Comparison of ENCODE assay signal across 10 mouse cellular contexts in the genomic region with DNA sequence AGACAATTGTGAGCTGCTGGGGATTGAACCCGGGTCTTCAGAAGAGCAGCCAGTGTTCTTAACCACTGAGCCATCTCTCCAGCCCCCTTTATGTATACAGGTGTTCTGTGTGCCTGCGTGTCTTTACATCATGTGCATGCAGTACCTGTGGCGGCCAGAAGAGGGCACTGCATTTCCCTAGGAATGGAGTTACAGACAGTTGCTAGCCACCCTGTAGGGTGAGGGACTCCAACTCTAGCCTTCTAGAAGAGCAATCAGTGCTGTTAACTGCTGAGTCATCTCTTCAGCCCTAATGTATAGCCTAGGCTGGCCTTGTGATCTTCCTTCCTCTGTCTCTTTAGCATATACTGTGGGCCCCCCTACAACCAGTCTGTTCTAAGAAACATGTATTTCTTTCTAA. TPM values are rescaled to one million over a fixed set of nuclear protein-coding genes. Genes with fewer than 3 reads are reported as not detected.
A peak's percentile ranks its signal among the peaks of the same experiment; 100 is the strongest.
DNase-seq lines count a peak whose midpoint lies in the region; ATAC-seq and TF ChIP-seq lines count a peak whose summit lies in the region.
"Had no signal": no experiment of that assay in that cellular context is flagged by ENCODE, and none has a peak within 500 bp of the region (broad histone marks: within the 10 kb centered on the region; RNA-seq: fewer than 3 reads in every experiment).

No protein-coding gene starts in this region.

- no peaks in the 10 kb centered on the region for H3K36me3 ChIP-seq in forebrain, embryonic 11.5 days (ENCODE audit: control insufficient read depth, insufficient read depth, low read length)
- no peaks in the 10 kb centered on the region for H3K36me3 ChIP-seq in forebrain, embryonic 13.5 days (ENCODE audit: poor library complexity, severe bottlenecking)
- H3K36me3 ChIP-seq in neural tube, embryonic 15.5 days = no peaks in the 10 kb centered on the region
- H3K36me3 ChIP-seq in limb, embryonic 10.5 days = no peaks in the 10 kb centered on the region
- H3K36me3 ChIP-seq in spleen, adult 2 months (ENCODE audit: control insufficient read depth, insufficient read depth, low read length) = no peaks in the 10 kb centered on the region
- 0 out of 2 replicates have a peak, but pooled peaks cover 4% of the 10 kb centered on the region for H3K36me3 ChIP-seq in heart, embryonic 12.5 days
- H3K36me3 ChIP-seq: hindbrain, embryonic 15.5 days; neural tube, embryonic 12.5 days had no signal

- peak; percentile 55; the same call in 1 of the 2 replicates for TF ChIP-seq CTCF in spleen, adult 2 months (IDR thresholded peaks at IDR 0.05; ENCODE audit: extremely low read depth, insufficient read depth, insufficient read length, insufficient replicate concordance)

- TF ChIP-seq POLR2A in spleen, adult 2 months (IDR thresholded peaks at IDR 0.05; ENCODE audit: low read depth, low read length) = no peak

- no peak overlapping the region for H3K4me3 ChIP-seq in forebrain, embryonic 11.5 days (ENCODE audit: low read depth, low read length)
- H3K4me3 ChIP-seq in forebrain, embryonic 13.5 days = no peak overlapping the region
- H3K4me3 ChIP-seq in neural tube, embryonic 15.5 days (replicated peaks) = no peak overlapping the region
- no peak overlapping the region for H3K4me3 ChIP-seq in limb, embryonic 10.5 days
- no peak overlapping the region for H3K4me3 ChIP-seq in spleen, adult 2 months (ENCODE audit: extremely low read depth, insufficient read depth, insufficient read length)
- no peak overlapping the region for H3K4me3 ChIP-seq in heart, embryonic 12.5 days
- H3K4me3 ChIP-seq: hindbrain, embryonic 15.5 days; neural tube, embryonic 12.5 days had no signal

- 46% methylated on average over 3 of the region's 3 CpGs for WGBS in forebrain, embryonic 11.5 days
- 66% methylated on average over 3 of the region's 3 CpGs for WGBS in forebrain, embryonic 13.5 days
- 55% methylated on average over 3 of the region's 3 CpGs for WGBS in neural tube, embryonic 15.5 days
- WGBS in limb, embryonic 10.5 days = 60% methylated on average over 3 of the region's 3 CpGs
- WGBS in spleen, adult 2 months = 75% methylated on average over 3 of the region's 3 CpGs
- 56% methylated on average over 3 of the region's 3 CpGs for WGBS in heart, embryonic 12.5 days

- H3K4me2 ChIP-seq in forebrain, embryonic 11.5 days (ENCODE audit: low read depth, low read length, severe bottlenecking) = no peak overlapping the region
- no peak overlapping the region for H3K4me2 ChIP-seq in forebrain, embryonic 13.5 days
- H3K4me2 ChIP-seq in neural tube, embryonic 15.5 days = no peak overlapping the region
- H3K4me2 ChIP-seq in heart, embryonic 12.5 days = no peak overlapping the region
- H3K4me2 ChIP-seq: hindbrain, embryonic 15.5 days; neural tube, embryonic 12.5 days had no signal

- no peak overlapping the region for H3K9ac ChIP-seq in forebrain, embryonic 11.5 days (ENCODE audit: low read length)
- H3K9ac ChIP-seq in forebrain, embryonic 13.5 days = no peak overlapping the region
- no peak overlapping the region for H3K9ac ChIP-seq in neural tube, embryonic 15.5 days (replicated peaks)
- no peak overlapping the region for H3K9ac ChIP-seq in heart, embryonic 12.5 days
- H3K9ac ChIP-seq: hindbrain, embryonic 15.5 days; neural tube, embryonic 12.5 days had no signal

- no peaks in the 10 kb centered on the region for H3K27me3 ChIP-seq in forebrain, embryonic 11.5 days (ENCODE audit: control insufficient read depth, insufficient read depth, low read length)
- no peaks in the 10 kb centered on the region for H3K27me3 ChIP-seq in forebrain, embryonic 13.5 days
- H3K27me3 ChIP-seq in neural tube, embryonic 15.5 days (replicated peaks) = no peaks in the 10 kb centered on the region
- no peaks in the 10 kb centered on the region for H3K27me3 ChIP-seq in limb, embryonic 10.5 days (ENCODE audit: low read depth, poor library complexity, severe bottlenecking)
- H3K27me3 ChIP-seq in spleen, adult 2 months (ENCODE audit: control insufficient read depth, insufficient read depth, low read length) = no peaks in the 10 kb centered on the region
- no peaks in the 10 kb centered on the region for H3K27me3 ChIP-seq in heart, embryonic 12.5 days (replicated peaks)
- H3K27me3 ChIP-seq: hindbrain, embryonic 15.5 days; neural tube, embryonic 12.5 days had no signal

- peak; percentile 67 for DNase-seq in forebrain, embryonic 11.5 days (ENCODE audit: low spot score)
- peak; percentile 28 for DNase-seq in neural tube, embryonic 10.5 days (ENCODE audit: extremely low spot score, low spot score)
- DNase-seq in limb, embryonic 10.5 days (ENCODE audit: low spot score) = peak; percentile 53
- DNase-seq in spleen, adult 2 months (ENCODE audit: low read depth in 1 of 2, low spot score in 2 of 2) = peak in 1 of 2 experiments; percentile 56
- no peak for DNase-seq in ovary, postnatal 36 days (ENCODE audit: low spot score)

- no peaks in the 10 kb centered on the region for H3K4me1 ChIP-seq in forebrain, embryonic 11.5 days (replicated peaks; ENCODE audit: control insufficient read depth, insufficient read depth, low read length)
- H3K4me1 ChIP-seq in forebrain, embryonic 13.5 days = no peaks in the 10 kb centered on the region
- no peaks in the 10 kb centered on the region for H3K4me1 ChIP-seq in neural tube, embryonic 15.5 days
- no peaks in the 10 kb centered on the region for H3K4me1 ChIP-seq in limb, embryonic 10.5 days
- peaks cover 20% of the 10 kb centered on the region; the same call in 1 of the 2 replicates for H3K4me1 ChIP-seq in spleen, adult 2 months (ENCODE audit: control insufficient read depth, insufficient read depth, insufficient read length)
- H3K4me1 ChIP-seq in heart, embryonic 12.5 days (replicated peaks) = peaks cover 10% of the 10 kb centered on the region; the same call in 1 of the 2 replicates
- H3K4me1 ChIP-seq: hindbrain, embryonic 15.5 days; neural tube, embryonic 12.5 days had no signal

- no peak overlapping the region for H3K27ac ChIP-seq in forebrain, embryonic 11.5 days (ENCODE audit: low read depth, low read length)
- H3K27ac ChIP-seq in forebrain, embryonic 13.5 days = no peak overlapping the region
- H3K27ac ChIP-seq in neural tube, embryonic 15.5 days (replicated peaks) = no peak overlapping the region
- H3K27ac ChIP-seq in limb, embryonic 10.5 days = no peak overlapping the region
- no peak overlapping the region for H3K27ac ChIP-seq in spleen, adult 2 months (ENCODE audit: insufficient read depth, low read length)
- H3K27ac ChIP-seq in heart, embryonic 12.5 days (ENCODE audit: poor library complexity, severe bottlenecking) = no peak overlapping the region
- H3K27ac ChIP-seq: hindbrain, embryonic 15.5 days; neural tube, embryonic 12.5 days had no signal

- no peak for ATAC-seq in forebrain, embryonic 11.5 days (replicated peaks; ENCODE audit: low FRiP score)
- ATAC-seq in forebrain, embryonic 13.5 days = no peak
- no peak for ATAC-seq in neural tube, embryonic 15.5 days (ENCODE audit: low FRiP score)
- ATAC-seq in heart, embryonic 12.5 days (ENCODE audit: insufficient number of reproducible peaks, low FRiP score) = no peak

- no peaks in the 10 kb centered on the region for H3K9me3 ChIP-seq in forebrain, embryonic 11.5 days (ENCODE audit: control insufficient read depth, low read length)
- no peaks in the 10 kb centered on the region for H3K9me3 ChIP-seq in forebrain, embryonic 13.5 days (replicated peaks)
- no peaks in the 10 kb centered on the region for H3K9me3 ChIP-seq in neural tube, embryonic 15.5 days (replicated peaks)
- H3K9me3 ChIP-seq in limb, embryonic 10.5 days (replicated peaks) = no peaks in the 10 kb centered on the region
- peaks cover 4% of the 10 kb centered on the region; the same call in 1 of the 2 replicates for H3K9me3 ChIP-seq in heart, embryonic 12.5 days (replicated peaks)
- H3K9me3 ChIP-seq: hindbrain, embryonic 15.5 days; neural tube, embryonic 12.5 days had no signal

RNA-seq across cellular contexts. Expression of a gene that starts 36.9 kb away (rescaled TPM):
- not detected in 2 replicates for polyA plus RNA-seq in forebrain, embryonic 11.5 days (2014; fragmentation: Nextera tagmentation; extraction: Ambion mirVana)
- not detected in 2 replicates for polyA plus RNA-seq in forebrain, embryonic 13.5 days (2015; fragmentation: Nextera tagmentation; extraction: Ambion mirVana)
- 0.23 and 0.31 TPM in 2 replicates for polyA plus RNA-seq in neural tube, embryonic 15.5 days (2015; fragmentation: Nextera tagmentation; extraction: Ambion mirVana)
- polyA plus RNA-seq in limb, embryonic 10.5 days (2016; fragmentation: Nextera tagmentation; extraction: Ambion mirVana) = not detected in 2 replicates
- polyA plus RNA-seq in spleen, adult 2 months (2012; rRNA removed) = not detected in 2 replicates
- 0.01 TPM in 1 of 2 replicates, not detected in the other for polyA plus RNA-seq in heart, embryonic 12.5 days (2016; fragmentation: Nextera tagmentation; extraction: Ambion mirVana)

RNA-seq across cellular contexts. Expression of a gene that starts 40.8 kb away (rescaled TPM):
- polyA plus RNA-seq in forebrain, embryonic 11.5 days (2014; fragmentation: Nextera tagmentation; extraction: Ambion mirVana) = 0.98 and 1.1 TPM in 2 replicates
- polyA plus RNA-seq in forebrain, embryonic 13.5 days (2015; fragmentation: Nextera tagmentation; extraction: Ambion mirVana) = 0.43 and 0.89 TPM in 2 replicates
- 1.9 and 2.4 TPM in 2 replicates for polyA plus RNA-seq in neural tube, embryonic 15.5 days (2015; fragmentation: Nextera tagmentation; extraction: Ambion mirVana)
- 2.6 and 2.7 TPM in 2 replicates for polyA plus RNA-seq in limb, embryonic 10.5 days (2016; fragmentation: Nextera tagmentation; extraction: Ambion mirVana)
- polyA plus RNA-seq in spleen, adult 2 months (2012; rRNA removed) = 25.6 and 29.1 TPM in 2 replicates
- 9.6 and 11.9 TPM in 2 replicates for polyA plus RNA-seq in heart, embryonic 12.5 days (2016; fragmentation: Nextera tagmentation; extraction: Ambion mirVana)
